Mouse (Mus musculus) gonadal fat pad, adult 2 months (tissue): Measurements from ENCODE around the gene Prr29. TPM values are rescaled to one million over a fixed set of nuclear protein-coding genes. Genes with fewer than 3 reads are reported as not detected.
A peak's percentile ranks its signal among the peaks of the same experiment; 100 is the strongest.

Experiments
- DNase-seq: peaks from one replicate; pipeline ENCODE4 v3.0.0-alpha.2; 2012; ENCODE audit warnings: low read depth
- polyA plus RNA-seq: library from polyadenylated mRNA; depleted of rRNA; stranded (reverse); fragments of >200 nt; gene quantifications from 2 replicates; pipeline ENCODE4 v1.2.3, GENCODE M21; 2012; rRNA removed

Gene Prr29
- polyA plus RNA-seq, 1 experiment = 5.3 TPM

DNA sequence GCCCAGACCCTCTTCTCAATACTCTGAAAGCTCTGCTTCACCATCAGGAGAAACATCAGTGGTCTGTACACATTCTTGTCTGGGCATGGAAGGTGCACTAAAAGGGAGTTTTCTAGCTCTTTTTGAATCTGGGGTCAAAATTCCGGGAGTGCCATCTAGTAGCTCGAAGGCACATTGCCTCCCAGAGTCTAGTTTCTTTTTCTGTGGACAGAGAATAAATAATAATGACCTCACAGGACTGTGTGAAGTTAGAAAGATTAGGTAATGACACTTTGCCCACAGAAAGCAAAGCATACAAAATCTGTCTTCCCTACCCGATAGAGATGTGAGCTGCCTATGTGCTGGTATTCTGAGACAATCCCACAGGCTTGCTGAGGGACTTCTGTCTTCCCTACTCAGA, 45.2 kb downstream of the Prr29 start:
- no peak for DNase-seq

DNA sequence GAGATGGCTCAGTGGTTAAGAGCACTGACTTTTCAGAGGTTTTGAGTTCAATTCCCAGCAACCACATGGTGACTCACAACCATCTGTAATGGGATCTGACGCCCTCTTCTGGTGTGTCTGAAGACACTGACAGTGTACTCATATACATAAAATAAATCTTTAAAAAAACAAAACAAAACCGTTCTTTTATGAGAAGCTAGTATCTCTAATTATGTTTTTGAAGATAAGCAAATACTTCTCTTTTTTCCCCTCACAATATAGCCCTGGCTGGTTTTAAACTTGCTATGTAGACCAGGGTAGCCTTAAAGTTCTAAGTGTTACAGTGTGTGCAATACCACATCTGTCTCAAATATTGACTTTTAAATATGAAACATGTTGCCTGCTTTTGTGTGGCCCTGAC, 45.9 kb downstream of the Prr29 start:
- DNase-seq = no peak

DNA sequence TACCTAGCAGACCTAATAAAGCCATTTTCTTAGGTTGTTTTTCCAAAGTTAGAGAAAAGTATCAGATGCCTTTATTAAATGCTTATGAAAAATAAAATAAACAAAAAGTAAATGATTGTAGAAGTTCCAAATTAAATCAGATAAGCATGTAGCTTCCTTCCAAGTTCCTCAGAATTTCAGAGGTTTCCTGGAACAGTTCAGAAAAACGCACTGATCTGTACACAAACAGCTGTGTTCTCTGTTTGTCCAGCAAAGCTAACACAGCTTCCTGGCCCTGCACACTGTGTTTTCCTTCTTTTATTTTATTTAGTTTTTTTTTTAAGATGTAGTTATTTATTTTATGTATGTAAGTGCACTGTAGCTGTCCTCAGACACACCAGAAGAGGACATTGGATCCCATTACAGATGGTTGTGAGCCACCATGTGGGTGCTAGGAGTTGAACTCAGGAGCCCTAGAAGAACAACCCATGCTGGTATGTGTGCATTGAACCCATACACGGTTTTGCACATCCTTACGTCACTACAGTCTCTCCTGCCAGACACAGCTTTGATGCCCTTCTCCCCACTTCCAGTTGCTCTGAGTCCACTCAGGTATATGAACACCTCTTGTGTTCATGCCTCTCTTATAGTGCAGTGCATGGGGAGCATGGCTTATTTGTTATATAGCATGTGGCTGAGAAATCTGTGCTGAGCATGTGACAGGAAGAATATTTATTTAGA, 47.5 kb downstream of the Prr29 start:
- no peak for DNase-seq

DNA sequence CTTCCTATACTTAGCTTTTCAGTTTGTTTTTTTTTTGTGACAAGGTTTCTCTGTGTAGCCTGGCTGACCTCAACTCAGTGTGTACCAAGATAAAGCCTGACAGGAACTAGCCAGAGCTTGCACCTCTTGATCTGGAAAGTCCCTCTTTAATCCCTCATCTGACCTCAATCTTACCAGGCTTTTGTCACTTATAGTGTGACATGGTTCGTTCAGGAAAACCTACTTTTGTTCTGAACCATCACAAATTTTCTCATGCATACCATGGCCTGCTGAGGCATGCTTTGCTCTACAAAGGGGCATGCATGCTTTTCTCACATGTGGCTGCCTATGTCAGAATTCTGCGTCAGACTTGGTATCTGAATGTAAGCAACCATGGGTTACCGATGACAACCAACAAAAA, 51.1 kb downstream of the Prr29 start:
- DNase-seq = no peak

DNA sequence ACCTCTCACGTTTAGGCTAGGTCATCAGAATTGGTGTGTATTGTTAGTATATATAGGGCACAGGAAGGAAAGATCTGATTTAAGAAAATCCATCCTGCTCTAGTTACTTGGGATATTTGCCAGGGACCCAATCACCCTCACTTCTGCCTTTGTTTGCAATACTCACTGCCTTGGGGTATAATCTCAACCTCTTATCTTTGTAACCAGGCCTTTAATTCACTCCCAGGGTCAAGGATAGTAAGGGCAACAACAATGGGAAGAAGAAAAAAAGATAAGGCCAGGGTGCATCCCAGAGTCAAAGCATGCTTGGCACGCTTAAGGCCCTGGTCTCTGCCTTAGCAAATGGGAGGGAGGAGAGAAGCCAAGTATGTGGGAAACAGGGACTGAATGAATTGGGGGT, 52.6 kb downstream of the Prr29 start:
- DNase-seq = no peak

DNA sequence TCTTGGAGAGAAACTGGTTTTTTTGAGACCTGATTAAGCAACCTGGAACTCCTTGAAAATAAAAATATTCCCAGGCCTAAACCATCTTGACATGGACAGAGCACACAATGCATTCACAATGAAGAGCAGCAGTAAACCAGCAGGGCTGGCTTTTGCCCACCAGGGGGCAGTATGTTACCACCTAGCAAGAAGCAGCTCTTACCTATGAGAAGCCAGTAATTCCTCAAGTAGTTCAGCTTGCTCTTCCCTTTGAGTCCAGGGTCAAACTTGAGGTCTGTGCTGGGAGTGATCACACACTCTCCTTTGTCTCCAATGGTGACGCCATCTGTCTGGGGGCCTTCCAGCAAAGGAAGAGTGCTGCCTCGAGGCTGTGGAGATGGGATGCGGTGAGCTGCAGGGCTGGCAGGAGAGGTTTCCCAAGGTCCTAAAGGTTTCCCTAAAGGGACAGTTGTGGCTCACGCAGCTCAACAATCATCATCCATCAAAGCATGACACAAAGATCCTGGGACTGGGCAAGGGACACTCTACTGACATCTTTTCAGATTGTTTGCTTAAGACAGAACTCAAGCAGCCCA, 53.4 kb downstream of the Prr29 start:
- DNase-seq = peak; percentile 24

DNA sequence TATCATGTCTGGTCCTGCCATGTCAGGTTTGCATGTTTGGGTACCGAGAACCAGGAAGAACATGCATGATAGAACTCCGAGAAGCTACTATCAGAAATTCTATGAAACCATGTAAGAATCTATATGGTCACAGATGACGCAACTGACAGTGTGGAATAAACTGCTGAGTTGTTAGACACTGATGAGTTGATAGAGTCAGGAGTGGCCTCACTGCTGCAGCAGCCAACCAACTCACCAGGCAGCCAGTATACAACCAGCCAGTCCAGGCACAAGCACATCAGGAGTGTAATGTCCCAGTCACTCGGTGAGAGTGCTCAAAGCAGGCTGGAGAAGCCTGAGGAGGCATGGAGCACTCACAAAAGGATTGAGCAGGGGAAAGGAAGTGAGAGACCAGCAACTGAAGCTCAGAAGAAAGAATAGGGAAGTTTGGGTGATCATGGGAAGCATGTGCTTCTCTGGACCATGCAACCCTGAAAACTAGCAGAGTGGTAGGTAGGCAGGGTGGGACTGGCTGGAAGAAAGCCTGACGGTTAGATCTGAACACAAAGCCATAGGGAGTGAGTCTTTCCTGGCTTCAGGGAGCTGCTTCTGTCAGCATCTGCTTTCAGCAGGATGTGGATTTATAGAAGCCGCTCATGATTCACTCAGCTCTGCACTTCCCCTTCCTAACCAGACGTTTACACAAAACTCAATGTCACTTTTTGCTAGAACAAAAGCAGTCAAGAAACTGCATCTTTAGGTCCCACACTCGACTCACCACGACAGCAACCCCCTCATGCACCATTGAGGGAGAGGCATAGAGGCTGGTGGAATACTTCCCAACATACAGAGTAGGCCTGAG, 54.2 kb downstream of the Prr29 start:
- no peak for DNase-seq

DNA sequence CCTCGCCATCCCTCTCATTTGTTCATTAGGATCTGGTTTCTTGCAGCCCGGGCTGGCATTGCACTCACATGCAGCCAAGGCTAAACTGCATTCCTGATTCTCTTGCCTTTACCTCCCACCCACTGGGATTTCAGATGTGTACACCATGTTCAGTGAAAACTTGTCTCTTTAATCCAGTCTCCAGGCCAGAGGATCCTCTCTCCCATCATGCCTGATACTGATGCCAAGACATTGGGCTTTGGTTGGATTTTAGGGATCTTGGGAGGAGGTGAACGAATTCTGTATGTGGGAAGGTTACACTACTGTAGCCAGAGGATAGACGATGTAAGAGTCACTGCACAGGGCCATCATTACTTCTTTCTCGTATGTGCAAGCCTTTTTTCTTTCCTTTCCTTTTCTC, 59.9 kb downstream of the Prr29 start:
- peak; percentile 51 for DNase-seq

DNA sequence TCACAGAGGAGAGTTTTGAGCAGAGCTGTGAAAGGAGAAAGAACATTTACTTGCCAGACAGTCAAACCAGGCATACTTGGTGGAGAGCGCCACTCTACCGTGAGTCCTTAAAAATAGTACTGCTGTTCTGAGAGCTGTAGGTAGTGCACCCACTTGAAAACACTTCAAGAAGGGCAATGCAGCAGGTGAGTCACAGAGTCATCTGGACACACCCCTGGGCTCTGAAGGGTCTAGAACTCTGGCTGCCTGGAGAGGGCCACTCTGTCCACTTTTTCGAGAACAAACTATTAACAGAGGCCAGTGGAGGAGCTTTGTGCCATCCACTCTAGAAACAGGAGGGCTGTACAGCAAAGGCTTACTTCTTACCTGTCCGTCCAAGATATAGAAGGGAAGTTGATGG, 61.2 kb downstream of the Prr29 start:
- no peak for DNase-seq

Other genes starting within 250 kb of the Prr29 start
- gene Gm10840, start 204.6 kb upstream of the Prr29 start, polyA plus RNA-seq = 2.0 TPM in 1 of 2 replicates, not detected in the other
- gene Limd2, start 204.6 kb upstream of the Prr29 start, polyA plus RNA-seq = 32.5 and 36.3 TPM in 2 replicates
- 35.8 and 38.6 TPM in 2 replicates for gene Strada, start 163.3 kb upstream of the Prr29 start, polyA plus RNA-seq
- 17.7 and 19.2 TPM in 2 replicates for gene Ccdc47, start 149.1 kb upstream of the Prr29 start, polyA plus RNA-seq
- 14.3 and 16.8 TPM in 2 replicates for gene Ddx42, start 148.5 kb upstream of the Prr29 start, polyA plus RNA-seq
- gene Ftsj3, start 109.4 kb upstream of the Prr29 start, polyA plus RNA-seq = 24.3 and 30.3 TPM in 2 replicates
- gene Psmc5, start 109.3 kb upstream of the Prr29 start, polyA plus RNA-seq = 64.0 and 70.2 TPM in 2 replicates
- 115 and 116 TPM in 2 replicates for gene Smarcd2, start 92.5 kb upstream of the Prr29 start, polyA plus RNA-seq
- 0.45 and 0.61 TPM in 2 replicates for gene Tcam1, start 88.8 kb upstream of the Prr29 start, polyA plus RNA-seq
- gene Gh, start 63.6 kb upstream of the Prr29 start, polyA plus RNA-seq = not detected in 2 replicates
- gene Cd79b, start 50.7 kb upstream of the Prr29 start, polyA plus RNA-seq = 3.2 and 3.8 TPM in 2 replicates
- gene Scn4a, start 12.2 kb upstream of the Prr29 start, polyA plus RNA-seq = 0.36 and 0.60 TPM in 2 replicates
- gene Icam2, start 22.6 kb downstream of the Prr29 start, polyA plus RNA-seq = 27.4 and 41.4 TPM in 2 replicates
- 52.6 and 66.8 TPM in 2 replicates for gene Ern1, start 122.4 kb downstream of the Prr29 start, polyA plus RNA-seq
- 26.3 and 26.6 TPM in 2 replicates for gene Tex2, start 248.0 kb downstream of the Prr29 start, polyA plus RNA-seq